ENCODE assay signal across 8 mouse cellular contexts in genomic region chr11:114867361-114868235, GRCm38 (mm10). TPM values are rescaled to one million over a fixed set of nuclear protein-coding genes. Genes with fewer than 3 reads are reported as not detected.
DNase-seq lines count a peak whose midpoint lies in the region; ATAC-seq and TF ChIP-seq lines count a peak whose summit lies in the region.

No protein-coding gene starts in this region.

- WGBS in heart, embryonic 14.5 days: 38% methylated on average over 11 of the region's 11 CpGs
- WGBS in limb, embryonic 10.5 days: 64% methylated on average over 11 of the region's 11 CpGs
- WGBS in thymus, adult 2 months: 79% methylated on average over 11 of the region's 11 CpGs

- peak overlapping the region; percentile 60 to 79; a peak in 3 of 4 replicates for H3K27ac ChIP-seq in heart, embryonic 14.5 days (replicated peaks in 1 of 2; ENCODE audit: control insufficient read depth in 1 of 2, insufficient read depth in 1 of 2, low read depth in 2 of 2, low read length in 2 of 2)
- no peak overlapping the region for H3K27ac ChIP-seq in ES-E14 (ENCODE audit: insufficient read depth, low read depth, low read length, poor library complexity, severe bottlenecking)
- H3K27ac ChIP-seq in limb, embryonic 10.5 days: peak overlapping the region; percentile 50
- H3K27ac ChIP-seq in thymus, adult 2 months (ENCODE audit: control insufficient read depth, insufficient read depth, low read length): no peak overlapping the region

- no peak for TF ChIP-seq POLR2A in thymus, adult 2 months (IDR thresholded peaks at IDR 0.05; ENCODE audit: control insufficient read depth, extremely low read depth, insufficient read depth, low read length, poor library complexity)

- H3K4me2 ChIP-seq in heart, embryonic 14.5 days (ENCODE audit: low read length): peak overlapping the region; percentile 36

- no peaks in the 10 kb centered on the region for H3K9me3 ChIP-seq in heart, embryonic 14.5 days (ENCODE audit: control insufficient read depth, low read length)
- no peaks in the 10 kb centered on the region for H3K9me3 ChIP-seq in ES-E14 (ENCODE audit: control insufficient read depth, insufficient read depth, low read depth, low read length)
- no peaks in the 10 kb centered on the region for H3K9me3 ChIP-seq in limb, embryonic 10.5 days (replicated peaks)

- no peak for TF ChIP-seq CTCF in thymus, adult 2 months (IDR thresholded peaks at IDR 0.05; ENCODE audit: borderline replicate concordance, control insufficient read depth, extremely low read depth, insufficient read depth, low read length, poor library complexity)

- H3K27me3 ChIP-seq in heart, embryonic 14.5 days (ENCODE audit: control insufficient read depth, insufficient read depth, low read length): no peaks in the 10 kb centered on the region
- H3K27me3 ChIP-seq in limb, embryonic 10.5 days (ENCODE audit: low read depth, poor library complexity, severe bottlenecking): no peaks in the 10 kb centered on the region
- H3K27me3 ChIP-seq in thymus, adult 2 months (ENCODE audit: control insufficient read depth, insufficient read depth, low read length): no peaks in the 10 kb centered on the region

- DNase-seq in heart, postnatal 25 days (ENCODE audit: low spot score): no peak
- DNase-seq in ES-E14 (ENCODE audit: low read depth, low spot score): no peak
- DNase-seq in cerebellum, postnatal 36 days: peak; percentile 71 to 77
- DNase-seq in limb, embryonic 10.5 days (ENCODE audit: low spot score): peak; percentile 23
- DNase-seq in left cerebral cortex, postnatal 10 days (ENCODE audit: extremely low spot score in 1 of 2, low spot score in 2 of 2): no peak
- DNase-seq in thymus, adult 2 months: no peak
- no peak for DNase-seq in adrenal gland, postnatal 14 days

- peaks cover 24 to 26% of the 10 kb centered on the region in 2 experiments for H3K4me1 ChIP-seq in heart, embryonic 14.5 days (ENCODE audit: control insufficient read depth in 2 of 2, insufficient read depth in 2 of 2, low read length in 2 of 2)
- peaks cover 3 to 15% of the 10 kb centered on the region in 2 experiments; a peak in 1 of 4 replicates for H3K4me1 ChIP-seq in ES-E14 (ENCODE audit: control insufficient read depth in 2 of 2, insufficient read depth in 2 of 2, low read length in 2 of 2, poor library complexity in 1 of 2)
- H3K4me1 ChIP-seq in limb, embryonic 10.5 days: peaks cover 39% of the 10 kb centered on the region
- H3K4me1 ChIP-seq in thymus, adult 2 months (replicated peaks; ENCODE audit: control insufficient read depth, insufficient read depth, low read length): no peaks in the 10 kb centered on the region; the same call in 1 of the 2 replicates

- H3K4me3 ChIP-seq in heart, embryonic 14.5 days (ENCODE audit: control insufficient read depth in 1 of 2, insufficient read depth in 1 of 2, low read depth in 1 of 2, low read length in 2 of 2): no peak overlapping the region
- no peak overlapping the region for H3K4me3 ChIP-seq in ES-E14 (ENCODE audit: insufficient read depth in 1 of 2, low read depth in 1 of 2, low read length in 2 of 2, poor library complexity in 1 of 2, severe bottlenecking in 1 of 2)
- no peak overlapping the region for H3K4me3 ChIP-seq in limb, embryonic 10.5 days
- H3K4me3 ChIP-seq in thymus, adult 2 months (ENCODE audit: control insufficient read depth, insufficient read depth, low read length): no peak overlapping the region

- H3K9ac ChIP-seq in heart, embryonic 14.5 days (ENCODE audit: low read length): peak overlapping the region; percentile 25; the same call in 1 of the 2 replicates
- no peak overlapping the region for H3K9ac ChIP-seq in ES-E14 (ENCODE audit: insufficient read depth, low read depth, low read length, poor library complexity, severe bottlenecking)

- no peak for ATAC-seq in heart, embryonic 14.5 days (ENCODE audit: insufficient number of reproducible peaks, insufficient read depth, low FRiP score, low read depth)

- in situ Hi-C loops in ES-E14 (cut with MboI; ENCODE audit: low sequenced_read_pairs in 2 of 2, unreplicated experiment in 2 of 2): no loop called here

- peaks cover 28% of the 10 kb centered on the region for H3K36me3 ChIP-seq in heart, embryonic 14.5 days (ENCODE audit: control insufficient read depth, insufficient read depth, low read length)
- peaks cover 21% of the 10 kb centered on the region; the same call in 1 of the 2 replicates for H3K36me3 ChIP-seq in ES-E14 (ENCODE audit: control insufficient read depth, insufficient read depth, low read length, poor library complexity, severe bottlenecking)
- peaks cover 82% of the 10 kb centered on the region for H3K36me3 ChIP-seq in limb, embryonic 10.5 days
- H3K36me3 ChIP-seq in thymus, adult 2 months (ENCODE audit: control insufficient read depth, insufficient read depth, low read length): no peaks in the 10 kb centered on the region

- intact Hi-C loops in heart, postnatal 25 days (cut with DNase I): no loop called here
- intact Hi-C loops in left cerebral cortex, postnatal 10 days (cut with DNase I): no loop called here

TF ChIP-seq in ES-E14, 5 proteins besides CTCF, POLR2A, EP300 and RAD21:
- TF ChIP-seq MAFK (IDR thresholded peaks at IDR 0.05; ENCODE audit: insufficient read depth, low read depth, low read length) (peak; percentile 69), ZNF384 (IDR thresholded peaks at IDR 0.05; ENCODE audit: low read depth, low read length) (no peak)

RNA-seq across cellular contexts. Expression of gene Gprc5c, which starts 16.6 kb away (rescaled TPM):
- polyA plus RNA-seq in heart, embryonic 14.5 days (2014; fragmentation: Nextera tagmentation; extraction: Ambion mirVana): 15.2 and 18.0 TPM in 2 replicates
- 1 to 10 TPM; 6.4 to 9.7 TPM for total RNA-seq in heart, postnatal 25 days (2021)
- total RNA-seq in ES-E14 (2012; rRNA removed): 35.9 and 36.5 TPM in 2 replicates
- 40.7 and 50.1 TPM in 2 replicates for polyA plus RNA-seq in limb, embryonic 10.5 days (2016; fragmentation: Nextera tagmentation; extraction: Ambion mirVana)
- 1 to 10 TPM; 4.1 to 4.4 TPM for total RNA-seq in left cerebral cortex, postnatal 10 days (2021)
- polyA plus RNA-seq in thymus, adult 2 months (2012; rRNA removed): 5.4 and 6.4 TPM in 2 replicates
- total RNA-seq in adrenal gland, postnatal 14 days (2021): 16.6 and 18.6 TPM in 2 replicates

RNA-seq across cellular contexts. Expression of gene Cd300a, which starts 22.2 kb away (rescaled TPM):
- 1.1 and 1.4 TPM in 2 replicates for polyA plus RNA-seq in heart, embryonic 14.5 days (2014; fragmentation: Nextera tagmentation; extraction: Ambion mirVana)
- total RNA-seq in heart, postnatal 25 days (2021): under 1 TPM; 0.81 to 0.99 TPM
- 0.22 and 0.58 TPM in 2 replicates for total RNA-seq in ES-E14 (2012; rRNA removed)
- 0.49 and 0.67 TPM in 2 replicates for polyA plus RNA-seq in limb, embryonic 10.5 days (2016; fragmentation: Nextera tagmentation; extraction: Ambion mirVana)
- under 1 TPM; 0.43 to 0.58 TPM for total RNA-seq in left cerebral cortex, postnatal 10 days (2021)
- 3.7 and 4.2 TPM in 2 replicates for polyA plus RNA-seq in thymus, adult 2 months (2012; rRNA removed)
- 1.1 and 2.2 TPM in 2 replicates for total RNA-seq in adrenal gland, postnatal 14 days (2021)

Comparison
In these comparisons a context has a peak if more than half of its experiments do, and no peak if none do; other contexts are left out.
1. H3K27ac ChIP-seq: peak in heart, embryonic 14.5 days (2 of 2) and limb, embryonic 10.5 days (single experiment); none in ES-E14 (single experiment) and thymus, adult 2 months (single experiment).
2. DNase-seq: peak in cerebellum, postnatal 36 days (2 of 2) and limb, embryonic 10.5 days (single experiment); none in heart, postnatal 25 days (single experiment), ES-E14 (single experiment), left cerebral cortex, postnatal 10 days (0 of 2), thymus, adult 2 months (single experiment) and adrenal gland, postnatal 14 days (single experiment).